Mouse (Mus musculus): Measurements from ENCODE around the gene Tmem270. TPM values are rescaled to one million over a fixed set of nuclear protein-coding genes. Genes with fewer than 3 reads are reported as not detected.

Gene Tmem270
- total RNA-seq (2012; rRNA removed) (not detected in 2 replicates), total RNA-seq (2014; rRNA removed) (not detected in 2 replicates), polyA plus RNA-seq (2012; ENCODE audit: insufficient read length, low read depth) (not detected in 2 replicates)

DNA sequence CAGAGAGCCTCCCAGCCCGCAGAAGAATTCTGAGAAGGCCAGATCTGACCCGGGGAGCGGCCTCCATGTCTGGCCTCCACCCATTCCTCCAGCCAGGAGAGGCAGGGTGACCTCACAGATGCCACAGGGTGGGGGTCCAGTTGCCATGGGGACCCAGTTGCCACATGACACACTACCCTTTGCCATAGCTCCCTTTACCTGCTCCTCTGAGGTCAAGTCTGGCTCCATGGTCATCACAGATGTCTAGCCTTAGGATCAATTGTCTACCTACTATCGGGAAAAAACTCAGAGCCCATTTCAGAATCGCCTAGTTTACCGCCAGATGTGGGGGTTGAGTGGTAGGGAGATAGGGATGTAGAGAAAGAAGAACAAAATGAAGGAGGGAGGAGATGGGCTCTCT lies at the start of gene Tmem270:
TSS of gene Tmem270 (minus strand) at position 101 of the 400 bp plus-strand sequence.
- no peak within 1 kb of the TSS; the same call in 1 of the 2 replicates for H3K4me2 ChIP-seq (ENCODE audit: insufficient read depth, low read depth, poor library complexity, severe bottlenecking)
- in situ Hi-C loops (cut with MboI; ENCODE audit: low pct_ligation_motif_present, low pct_unique_long_range_greater_than_20kb, low sequenced_read_pairs) (loop anchor here (25.0 kb wide), 2 partner anchors 169 to 206 kb away; partner anchors contain the start of gene Eln), dilution Hi-C loops (cut with MboI; ENCODE audit: extremely low pct_ligation_motif_present, extremely low pct_unique_long_range_greater_than_20kb, low sequenced_read_pairs) (no loop called here)
- DNase-seq (ENCODE audit: extremely low read depth) = no peak
- no peak within 1 kb of the TSS for H3K27ac ChIP-seq (ENCODE audit: insufficient read depth, low read depth)
- no peak within 1 kb of the TSS for H3K9ac ChIP-seq (ENCODE audit: insufficient read depth, low read depth)
- H3K79me2 ChIP-seq (replicated peaks; ENCODE audit: control insufficient read depth, extremely low read depth, insufficient read depth, poor library complexity, severe bottlenecking) = no peaks in the 10 kb centered on the region
- peaks cover 56% of the 10 kb centered on the region for H3K27me3 ChIP-seq (replicated peaks)
- H3K9me3 ChIP-seq (replicated peaks; ENCODE audit: low read length) = peaks cover 5% of the 10 kb centered on the region
- H3K4me3 ChIP-seq (replicated peaks in 1 of 3; ENCODE audit: low read depth in 2 of 3, low read length in 2 of 3, poor library complexity in 1 of 3) = peak within 1 kb of the TSS in 1 of 3 experiments; percentile 18
- no peak for TF ChIP-seq E2F4 (IDR thresholded peaks at IDR 0.05; ENCODE audit: insufficient replicate concordance, low read depth, low read length)
- TF ChIP-seq JUN (IDR thresholded peaks at IDR 0.05; ENCODE audit: insufficient read depth, low read depth, low read length) = no peak
- H3K4me1 ChIP-seq (ENCODE audit: control insufficient read depth in 1 of 2, insufficient read depth in 2 of 2) = peaks cover 0 to 2% of the 10 kb centered on the region in 2 experiments; a peak in 1 of 4 replicates
- no peaks in the 10 kb centered on the region for H3K36me3 ChIP-seq (replicated peaks in 1 of 2; ENCODE audit: control insufficient read depth in 1 of 2, insufficient read depth in 1 of 2, low read length in 1 of 2)

DNA sequence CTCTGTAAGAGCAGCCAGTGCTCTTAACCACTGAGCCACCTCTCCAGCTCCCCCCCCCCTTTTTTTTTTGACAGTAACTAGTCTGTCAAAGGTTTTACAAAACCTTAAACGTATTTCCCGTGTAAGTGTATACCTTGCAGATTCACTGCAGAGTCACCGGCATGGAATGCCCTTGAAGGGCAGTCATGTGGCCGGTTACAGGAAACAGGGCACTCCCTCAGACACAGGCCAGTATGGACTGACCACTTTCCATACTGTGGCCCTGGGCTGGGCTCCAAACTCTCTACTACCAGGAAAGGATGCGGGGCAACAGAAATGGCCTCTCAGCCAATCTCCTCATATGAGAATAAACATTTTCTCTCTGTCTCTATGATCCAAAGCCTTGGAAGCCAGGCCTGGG lies 49.0 kb upstream of the Tmem270 start:
- in situ Hi-C loops (cut with MboI; ENCODE audit: low pct_ligation_motif_present, low pct_unique_long_range_greater_than_20kb, low sequenced_read_pairs) = no loop called here
- H3K9ac ChIP-seq (ENCODE audit: insufficient read depth, low read depth) = no peak overlapping the region
- H3K27ac ChIP-seq (ENCODE audit: insufficient read depth, low read depth) = no peak overlapping the region
- H3K4me3 ChIP-seq (replicated peaks in 1 of 3; ENCODE audit: low read depth in 2 of 3, low read length in 2 of 3, poor library complexity in 1 of 3) = no peak overlapping the region
- H3K27me3 ChIP-seq (replicated peaks) = no peaks in the 10 kb centered on the region
- H3K79me2 ChIP-seq (replicated peaks; ENCODE audit: control insufficient read depth, extremely low read depth, insufficient read depth, poor library complexity, severe bottlenecking) = no peaks in the 10 kb centered on the region
- H3K36me3 ChIP-seq (replicated peaks in 1 of 2; ENCODE audit: control insufficient read depth in 1 of 2, insufficient read depth in 1 of 2, low read length in 1 of 2) = no peaks in the 10 kb centered on the region
- dilution Hi-C loops (cut with MboI; ENCODE audit: extremely low pct_ligation_motif_present, extremely low pct_unique_long_range_greater_than_20kb, low sequenced_read_pairs) = no loop called here
- H3K4me1 ChIP-seq (ENCODE audit: control insufficient read depth in 1 of 2, insufficient read depth in 2 of 2) = peaks cover 18 to 23% of the 10 kb centered on the region in 2 experiments
- H3K9me3 ChIP-seq (replicated peaks; ENCODE audit: low read length) = no peaks in the 10 kb centered on the region
- TF ChIP-seq ELF1 (IDR thresholded peaks at IDR 0.05; ENCODE audit: low read depth, low read length) = no peak
- TF ChIP-seq KAT2A (IDR thresholded peaks at IDR 0.05; ENCODE audit: insufficient replicate concordance, low read length) = no peak
- no peak for TF ChIP-seq ZC3H11A (IDR thresholded peaks at IDR 0.05; ENCODE audit: low read depth, low read length)
- TF ChIP-seq JUN (IDR thresholded peaks at IDR 0.05; ENCODE audit: insufficient read depth, low read depth, low read length) = no peak
- no peak for TF ChIP-seq MAX (IDR thresholded peaks at IDR 0.05; ENCODE audit: low read length)
- TF ChIP-seq CHD2 (IDR thresholded peaks at IDR 0.05; ENCODE audit: low read length) = no peak
- TF ChIP-seq HCFC1 (IDR thresholded peaks at IDR 0.05; ENCODE audit: low read depth, low read length) = no peak
- no peak for TF ChIP-seq RCOR1 (conservative IDR thresholded peaks at IDR 0.05; ENCODE audit: low read depth, low read length)
- no peak for TF ChIP-seq TCF12 (IDR thresholded peaks at IDR 0.05; ENCODE audit: low read depth, low read length)
- no peak for TF ChIP-seq MYC (IDR thresholded peaks at IDR 0.05; ENCODE audit: low read depth, low read length)
- H3K4me2 ChIP-seq (ENCODE audit: insufficient read depth, low read depth, poor library complexity, severe bottlenecking) = no peak overlapping the region
- DNase-seq (ENCODE audit: extremely low read depth) = no peak

Data from CH12.LX (cell line).